Mouse (Mus musculus) CH12.LX (cell line): Measurements from ENCODE around the gene Lrrc63.
A peak's percentile ranks its signal among the peaks of the same experiment; 100 is the strongest.

Source experiments
- CHD1 ChIP-seq: IDR thresholded peaks from 2 replicates; pipeline ENCODE4 v1.6.1; 2012; ENCODE audit warnings: low read depth, low read length, improper control_type of control experiment, inconsistent platforms
- CTCF ChIP-seq, 2 experiments: IDR thresholded peaks in 1 of 2; conservative IDR thresholded peaks in 1 of 2; 2 replicates each; pipeline ENCODE4 v1.5.1; 2011 to 2012; ENCODE audit warnings: low read depth in 2 of 2, low read length in 2 of 2, improper control_type of control experiment in 1 of 2, inconsistent platforms in 1 of 2, mild to moderate bottlenecking in 1 of 2, moderate library complexity in 1 of 2
- E2F4 ChIP-seq: IDR thresholded peaks from 2 replicates; pipeline ENCODE4 v1.6.1; 2011; ENCODE audit warnings: low read depth, low read length, improper control_type of control experiment; ENCODE audit not compliant: insufficient replicate concordance
- HCFC1 ChIP-seq: IDR thresholded peaks from 2 replicates; pipeline ENCODE4 v1.6.1; 2012; ENCODE audit warnings: low read depth, mild to moderate bottlenecking, inconsistent platforms, low read length, improper control_type of control experiment
- IRF4 ChIP-seq: IDR thresholded peaks from 2 replicates; pipeline ENCODE4 v1.6.1; 2014; ENCODE audit warnings: low read depth, mild to moderate bottlenecking, inconsistent platforms, low read length, improper control_type of control experiment
- KAT2A ChIP-seq: IDR thresholded peaks from 2 replicates; pipeline ENCODE4 v1.6.1; 2012; ENCODE audit warnings: low read length, improper control_type of control experiment, inconsistent platforms; ENCODE audit not compliant: insufficient replicate concordance
- MAZ ChIP-seq: IDR thresholded peaks from 2 replicates; pipeline ENCODE4 v1.6.1; 2012; ENCODE audit warnings: low read depth, mild to moderate bottlenecking, inconsistent platforms, low read length, improper control_type of control experiment, moderate library complexity
- NRF1 ChIP-seq: IDR thresholded peaks from 2 replicates; pipeline ENCODE4 v1.6.1; 2014; ENCODE audit warnings: low read depth, mild to moderate bottlenecking, inconsistent platforms, low read length, improper control_type of control experiment, moderate library complexity
- POLR2A ChIP-seq: IDR thresholded peaks from 2 replicates; pipeline ENCODE4 v1.6.1; 2011; ENCODE audit warnings: low read depth, mild to moderate bottlenecking, improper control_type of control experiment, low read length
- RAD21 ChIP-seq: IDR thresholded peaks from 2 replicates; pipeline ENCODE4 v1.6.1; 2011; ENCODE audit warnings: low read depth, mild to moderate bottlenecking, low read length, improper control_type of control experiment, moderate library complexity
- TBP ChIP-seq: conservative IDR thresholded peaks from 2 replicates; pipeline ENCODE4 v1.6.1; 2011; ENCODE audit warnings: low read depth, low read length, improper control_type of control experiment
- UBTF ChIP-seq: IDR thresholded peaks from 2 replicates; pipeline ENCODE4 v1.6.1; 2012; ENCODE audit warnings: low read depth, mild to moderate bottlenecking, inconsistent platforms, low read length, improper control_type of control experiment, moderate library complexity
- ZNF384 ChIP-seq: IDR thresholded peaks from 2 replicates; pipeline ENCODE4 v1.6.1; 2012; ENCODE audit warnings: low read depth, low read length, improper control_type of control experiment, inconsistent platforms

DNA sequence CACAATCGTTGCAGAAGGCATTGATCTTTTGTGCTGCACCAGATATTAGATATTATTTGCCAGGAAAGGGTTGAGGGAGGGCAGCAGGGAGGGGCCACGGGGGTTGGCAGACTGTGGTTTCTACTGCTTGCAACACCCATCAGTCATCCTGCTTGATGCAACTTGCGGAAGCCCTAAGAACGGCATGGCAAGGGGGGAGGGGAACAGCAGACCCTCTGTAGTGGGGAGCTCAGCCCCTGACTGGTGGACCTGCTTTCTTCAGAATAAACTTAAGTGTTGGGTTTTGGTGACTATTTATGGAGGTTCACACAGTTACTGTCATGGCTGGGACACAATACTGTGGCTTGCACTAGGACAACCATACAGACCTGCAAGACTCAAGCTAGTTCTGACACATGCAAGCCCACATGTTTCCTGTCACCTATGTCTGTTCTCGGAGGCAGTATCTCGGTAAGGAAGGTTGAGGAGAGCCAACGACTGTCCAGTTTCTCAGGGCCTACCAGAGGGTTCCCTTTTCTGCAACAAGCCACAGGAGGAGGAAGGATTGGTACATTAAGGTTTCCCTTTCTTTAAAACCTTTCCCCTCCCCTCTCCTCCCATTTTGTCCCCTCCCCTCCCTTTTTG lies 61.2 kb downstream of the Lrrc63 start:
- no peak for TF ChIP-seq E2F4
- TF ChIP-seq HCFC1, result no peak
- TF ChIP-seq ZNF384, result no peak
- TF ChIP-seq IRF4, result peak; percentile 26; the same call in 1 of the 2 replicates
- no peak; the same call in 1 of the 2 replicates for TF ChIP-seq CHD1
- no peak for TF ChIP-seq POLR2A
- TF ChIP-seq UBTF, result no peak
- TF ChIP-seq CTCF (conservative IDR thresholded peaks at IDR 0.05 in 1 of 2, IDR thresholded peaks at IDR 0.05 in 1 of 2; ENCODE audit: low read depth in 2 of 2, low read length in 2 of 2), result no peak
- 0 out of 2 replicates have a peak, but pooled peaks have one; percentile 5 for TF ChIP-seq TBP
- TF ChIP-seq RAD21, result no peak
- no peak for TF ChIP-seq MAZ
- no peak for TF ChIP-seq KAT2A
- no peak for TF ChIP-seq NRF1
